Mouse (Mus musculus): ENCODE results near the gene Gm1604a. TPM values are rescaled to one million over a fixed set of nuclear protein-coding genes. Genes with fewer than 3 reads are reported as not detected.
"Not testable (repeated sequence)": the region's sequence is repeated elsewhere in the genome, so short reads cannot be mapped to it uniquely, and the experiment has no call there.

Gm1604a gene
- polyA plus RNA-seq, 1 experiment from 2014 or later, result not detected

GRCm38 (mm10) chr17:7085469-7086168, 60.3 kb downstream of the Gm1604a start:
- not testable (repeated sequence) for H3K27me3 ChIP-seq (ENCODE audit: control insufficient read depth, insufficient read depth, low read length); H3K4me2 ChIP-seq (ENCODE audit: low read depth, low read length); H3K9me3 ChIP-seq (replicated peaks; ENCODE audit: control insufficient read depth, low read length); H3K9ac ChIP-seq (ENCODE audit: low read length); H3K4me3 ChIP-seq (replicated peaks; ENCODE audit: low read length); H3K27ac ChIP-seq (ENCODE audit: low read length); H3K4me1 ChIP-seq (ENCODE audit: control insufficient read depth, insufficient read depth, low read length); ATAC-seq (ENCODE audit: insufficient read depth, low FRiP score); H3K36me3 ChIP-seq (ENCODE audit: control insufficient read depth, insufficient read depth, low read length)
- no CpG with 5 or more reads among the region's 12 CpGs for WGBS

- not testable (repeated sequence) for H3K27ac ChIP-seq (ENCODE audit: low read length); H3K9ac ChIP-seq (ENCODE audit: low read length); H3K36me3 ChIP-seq (ENCODE audit: control insufficient read depth, insufficient read depth, low read length); H3K27me3 ChIP-seq (ENCODE audit: control insufficient read depth, insufficient read depth, low read length); H3K4me2 ChIP-seq (ENCODE audit: low read depth, low read length); ATAC-seq (ENCODE audit: insufficient read depth, low FRiP score); H3K4me3 ChIP-seq (replicated peaks; ENCODE audit: low read length); H3K4me1 ChIP-seq (ENCODE audit: control insufficient read depth, insufficient read depth, low read length); H3K9me3 ChIP-seq (replicated peaks; ENCODE audit: control insufficient read depth, low read length)
- 81% methylated on average over 6 of the region's 8 CpGs for WGBS
Observed at GRCm38 (mm10) chr17:7086836-7087235, 61.5 kb downstream of the Gm1604a start.

GRCm38 (mm10) chr17:7097835-7098519, 72.6 kb downstream of the Gm1604a start:
- H3K27me3 ChIP-seq (ENCODE audit: control insufficient read depth, insufficient read depth, low read length); H3K4me2 ChIP-seq (ENCODE audit: low read depth, low read length); ATAC-seq (ENCODE audit: insufficient read depth, low FRiP score); H3K27ac ChIP-seq (ENCODE audit: low read length); H3K4me3 ChIP-seq (replicated peaks; ENCODE audit: low read length); H3K9me3 ChIP-seq (replicated peaks; ENCODE audit: control insufficient read depth, low read length); H3K4me1 ChIP-seq (ENCODE audit: control insufficient read depth, insufficient read depth, low read length); H3K9ac ChIP-seq (ENCODE audit: low read length); H3K36me3 ChIP-seq (ENCODE audit: control insufficient read depth, insufficient read depth, low read length): not testable (repeated sequence)
- WGBS, result no CpG with 5 or more reads among the region's 12 CpGs

GRCm38 (mm10) chr17:7099096-7099495, 73.7 kb downstream of the Gm1604a start:
- WGBS, result 69% methylated on average over 5 of the region's 10 CpGs
- H3K9me3 ChIP-seq (replicated peaks; ENCODE audit: control insufficient read depth, low read length); H3K9ac ChIP-seq (ENCODE audit: low read length); H3K27me3 ChIP-seq (ENCODE audit: control insufficient read depth, insufficient read depth, low read length); H3K4me3 ChIP-seq (replicated peaks; ENCODE audit: low read length); ATAC-seq (ENCODE audit: insufficient read depth, low FRiP score); H3K4me2 ChIP-seq (ENCODE audit: low read depth, low read length); H3K4me1 ChIP-seq (ENCODE audit: control insufficient read depth, insufficient read depth, low read length); H3K27ac ChIP-seq (ENCODE audit: low read length); H3K36me3 ChIP-seq (ENCODE audit: control insufficient read depth, insufficient read depth, low read length): not testable (repeated sequence)

- no CpG with 5 or more reads among the region's 7 CpGs for WGBS
- H3K4me3 ChIP-seq (replicated peaks; ENCODE audit: low read length); H3K36me3 ChIP-seq (ENCODE audit: control insufficient read depth, insufficient read depth, low read length); H3K9ac ChIP-seq (ENCODE audit: low read length); H3K9me3 ChIP-seq (replicated peaks; ENCODE audit: control insufficient read depth, low read length); H3K4me1 ChIP-seq (ENCODE audit: control insufficient read depth, insufficient read depth, low read length); H3K27ac ChIP-seq (ENCODE audit: low read length); H3K27me3 ChIP-seq (ENCODE audit: control insufficient read depth, insufficient read depth, low read length); H3K4me2 ChIP-seq (ENCODE audit: low read depth, low read length): not testable (repeated sequence)
- ATAC-seq (ENCODE audit: insufficient read depth, low FRiP score), result 0 out of 2 replicates have a peak, but pooled peaks have one; percentile 47
Observed at GRCm38 (mm10) chr17:7102945-7103344, 77.6 kb downstream of the Gm1604a start.

GRCm38 (mm10) chr17:7111658-7112057, 86.3 kb downstream of the Gm1604a start:
- H3K27ac ChIP-seq (ENCODE audit: low read length); H3K9ac ChIP-seq (ENCODE audit: low read length); H3K4me1 ChIP-seq (ENCODE audit: control insufficient read depth, insufficient read depth, low read length); H3K9me3 ChIP-seq (replicated peaks; ENCODE audit: control insufficient read depth, low read length); H3K4me2 ChIP-seq (ENCODE audit: low read depth, low read length); H3K4me3 ChIP-seq (replicated peaks; ENCODE audit: low read length); ATAC-seq (ENCODE audit: insufficient read depth, low FRiP score); H3K36me3 ChIP-seq (ENCODE audit: control insufficient read depth, insufficient read depth, low read length); H3K27me3 ChIP-seq (ENCODE audit: control insufficient read depth, insufficient read depth, low read length): not testable (repeated sequence)
- 84% methylated on average over 2 of the region's 4 CpGs for WGBS

GRCm38 (mm10) chr17:7116265-7116664, 90.9 kb downstream of the Gm1604a start:
- not testable (repeated sequence) for H3K4me3 ChIP-seq (replicated peaks; ENCODE audit: low read length); H3K9me3 ChIP-seq (replicated peaks; ENCODE audit: control insufficient read depth, low read length); ATAC-seq (ENCODE audit: insufficient read depth, low FRiP score); H3K4me1 ChIP-seq (ENCODE audit: control insufficient read depth, insufficient read depth, low read length); H3K27ac ChIP-seq (ENCODE audit: low read length); H3K4me2 ChIP-seq (ENCODE audit: low read depth, low read length); H3K36me3 ChIP-seq (ENCODE audit: control insufficient read depth, insufficient read depth, low read length); H3K9ac ChIP-seq (ENCODE audit: low read length); H3K27me3 ChIP-seq (ENCODE audit: control insufficient read depth, insufficient read depth, low read length)
- 83% methylated on average over 4 of the region's 8 CpGs for WGBS

GRCm38 (mm10) chr17:7120835-7121234, 95.5 kb downstream of the Gm1604a start:
- H3K4me3 ChIP-seq (replicated peaks; ENCODE audit: low read length); H3K9ac ChIP-seq (ENCODE audit: low read length); H3K27ac ChIP-seq (ENCODE audit: low read length); H3K4me2 ChIP-seq (ENCODE audit: low read depth, low read length); H3K27me3 ChIP-seq (ENCODE audit: control insufficient read depth, insufficient read depth, low read length); H3K9me3 ChIP-seq (replicated peaks; ENCODE audit: control insufficient read depth, low read length); H3K36me3 ChIP-seq (ENCODE audit: control insufficient read depth, insufficient read depth, low read length); H3K4me1 ChIP-seq (ENCODE audit: control insufficient read depth, insufficient read depth, low read length); ATAC-seq (ENCODE audit: insufficient read depth, low FRiP score): not testable (repeated sequence)
- 86% methylated on average over 3 of the region's 3 CpGs for WGBS

GRCm38 (mm10) chr17:7122554-7122953, 97.2 kb downstream of the Gm1604a start:
- H3K27me3 ChIP-seq (ENCODE audit: control insufficient read depth, insufficient read depth, low read length); ATAC-seq (ENCODE audit: insufficient read depth, low FRiP score); H3K4me2 ChIP-seq (ENCODE audit: low read depth, low read length); H3K9me3 ChIP-seq (replicated peaks; ENCODE audit: control insufficient read depth, low read length); H3K9ac ChIP-seq (ENCODE audit: low read length); H3K36me3 ChIP-seq (ENCODE audit: control insufficient read depth, insufficient read depth, low read length); H3K4me1 ChIP-seq (ENCODE audit: control insufficient read depth, insufficient read depth, low read length); H3K27ac ChIP-seq (ENCODE audit: low read length); H3K4me3 ChIP-seq (replicated peaks; ENCODE audit: low read length): not testable (repeated sequence)
- 54% methylated on average over 11 of the region's 11 CpGs for WGBS

Measured in stomach, embryonic 16.5 days (tissue).